Mouse (Mus musculus) small intestine, adult 2 months (tissue): ENCODE results near the gene Kcnt2.

Experiments
- CTCF ChIP-seq: fragments of 200-500 bp; IDR thresholded peaks from 2 replicates; pipeline ENCODE4 v1.5.1; 2012; ENCODE audit warnings: low read depth, mild to moderate bottlenecking, control low read depth, inconsistent platforms, low read length, moderate library complexity, mixed read lengths; ENCODE audit not compliant: insufficient replicate concordance, insufficient read length; ENCODE audit errors: extremely low read depth
- POLR2A ChIP-seq: fragments of 200-500 bp; IDR thresholded peaks from 2 replicates; pipeline ENCODE4 v1.6.1; 2012; ENCODE audit warnings: low read depth, mild to moderate bottlenecking, control low read depth, inconsistent platforms, low read length, moderate library complexity

GRCm38 (mm10) chr1:140469586-140469985, 223.6 kb downstream of the Kcnt2 start:
- TF ChIP-seq CTCF (no peak), POLR2A (no peak)
